Mouse (Mus musculus) kidney, adult 2 months (tissue): Measurements from ENCODE around the gene Defb29.

Source experiments
- CTCF ChIP-seq: fragments of 200-500 bp; conservative IDR thresholded peaks from 2 replicates; pipeline ENCODE4 v1.5.1; 2011; ENCODE audit warnings: low read depth, mild to moderate bottlenecking, control low read depth, low read length, moderate library complexity, mixed read lengths; ENCODE audit not compliant: insufficient read depth, insufficient read length
- POLR2A ChIP-seq: fragments of 200-500 bp; IDR thresholded peaks from one replicate; pipeline ENCODE4 v1.6.1; 2011; ENCODE audit warnings: low read depth, low read length, control low read depth

DNA sequence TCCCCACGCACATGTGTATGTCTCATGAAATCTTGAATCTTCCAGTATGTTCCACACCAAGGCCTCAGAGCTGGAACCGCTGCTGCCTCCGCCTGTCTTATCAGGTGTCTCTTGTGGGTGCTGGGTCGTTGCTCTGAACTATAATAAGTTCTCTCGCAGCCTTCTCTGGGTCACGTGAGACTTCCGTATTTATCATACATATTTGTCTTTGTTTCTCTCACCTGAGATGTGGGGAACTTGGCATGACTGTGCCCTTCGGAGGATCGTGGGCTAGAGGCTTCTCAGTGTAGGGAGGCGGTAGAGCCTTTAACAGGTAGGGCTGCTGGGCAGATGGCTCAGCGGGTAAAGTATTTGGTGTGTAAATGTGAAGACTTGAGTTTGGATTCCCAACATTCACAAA is 40.7 kb upstream of the Defb29 start:
- TF ChIP-seq CTCF = no peak
- TF ChIP-seq POLR2A = no peak
